Mouse (Mus musculus) 3T3-L1 (cell line): ENCODE data around the gene Psip1.

Source experiments
- DNase-seq: peaks from one replicate; pipeline ENCODE4 v3.0.0-alpha.2; 2015; ENCODE audit warnings: low read depth, low spot score

Psip1 gene

GRCm38 (mm10) chr4:83417820-83418186 lies 68.5 kb downstream of the Psip1 start:
- peak; percentile 27 for DNase-seq

DNA sequence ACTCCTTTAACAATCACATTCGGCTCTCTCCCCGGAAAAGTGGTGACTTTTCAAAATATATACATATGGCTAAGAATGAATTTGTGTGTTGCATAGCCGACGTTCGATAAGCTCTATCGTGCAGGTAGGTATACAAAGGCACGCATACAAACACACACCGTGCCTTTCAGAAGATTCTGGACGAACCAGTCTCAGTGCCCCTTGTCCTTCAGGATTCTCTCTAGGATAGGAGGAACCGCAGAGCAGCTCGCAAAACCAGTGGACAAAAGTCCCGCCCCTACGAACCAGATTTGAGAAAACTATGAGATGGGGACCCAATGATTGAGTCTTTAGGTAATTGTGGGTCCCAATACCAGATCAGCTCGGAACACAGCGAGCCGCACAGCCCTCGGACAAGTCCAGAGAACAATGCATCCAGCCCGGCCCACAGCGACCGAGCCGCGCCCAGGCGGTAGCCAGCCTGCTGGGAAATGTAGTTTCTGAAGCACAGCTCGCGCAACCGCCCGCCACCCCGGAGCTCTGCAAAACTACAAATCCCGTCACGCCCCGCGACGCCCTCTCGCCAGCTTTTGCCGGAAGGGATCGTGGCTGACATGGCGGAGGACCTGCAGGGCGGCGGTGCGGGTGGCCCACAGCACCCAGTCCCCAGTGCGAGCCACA lies 69.0 kb downstream of the Psip1 start, which contains the start of gene Snapc3:
TSS of gene Snapc3 (plus strand) at position 565 of the 660 bp plus-strand sequence.
- DNase-seq = peak; percentile 95

- no peak for DNase-seq
These were observed 71.9 kb downstream of the Psip1 start for GRCm38 (mm10) chr4:83414241-83414824.

GRCm38 (mm10) chr4:83412060-83412459 lies 74.2 kb downstream of the Psip1 start:
- no peak for DNase-seq

- peak; percentile 71 for DNase-seq
These were observed 76.3 kb downstream of the Psip1 start for GRCm38 (mm10) chr4:83409867-83410505.

DNA sequence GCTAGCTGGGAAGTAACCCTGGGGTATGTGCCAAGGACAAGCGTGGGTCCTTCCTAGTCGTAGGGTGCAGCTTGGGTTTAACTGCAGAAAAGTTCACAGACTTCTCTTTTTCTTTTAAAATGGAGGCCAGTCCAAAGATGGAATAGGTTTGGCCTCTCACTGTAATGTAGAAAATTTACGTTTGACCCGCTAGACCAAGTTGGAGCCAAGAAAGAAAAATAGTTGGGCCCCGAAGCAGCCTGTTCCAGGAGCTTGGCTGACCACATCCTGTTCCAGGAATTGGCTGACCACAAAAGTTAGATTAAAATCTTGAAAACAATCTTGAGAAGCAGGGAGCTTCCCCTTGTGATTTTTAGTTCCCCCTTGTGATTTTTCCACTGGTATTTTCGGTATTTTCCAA lies 78.6 kb downstream of the Psip1 start:
- peak; percentile 52 for DNase-seq
